13 mouse cellular contexts compared by ENCODE assay signal in genomic region chr8:121127291-121127701, GRCm38 (mm10). TPM values are rescaled to one million over a fixed set of nuclear protein-coding genes. Genes with fewer than 3 reads are reported as not detected.
DNase-seq lines count a peak whose midpoint lies in the region; ATAC-seq lines count a peak whose summit lies in the region.
"Had no signal": no experiment of that assay in that cellular context is flagged by ENCODE, and none has a peak within 500 bp of the region (broad histone marks: within the 10 kb centered on the region; RNA-seq: fewer than 3 reads in every experiment).

No protein-coding gene starts in this region.

- H3K36me3 ChIP-seq in kidney, embryonic 15.5 days = peaks cover 13% of the 10 kb centered on the region
- H3K36me3 ChIP-seq in embryonic facial prominence, embryonic 12.5 days = 0 out of 2 replicates have a peak, but pooled peaks cover 3% of the 10 kb centered on the region
- H3K36me3 ChIP-seq: liver, embryonic 13.5 days had no signal

- WGBS in kidney, embryonic 15.5 days = 21% methylated on average over 11 of the region's 11 CpGs
- 4% methylated on average over 11 of the region's 11 CpGs for WGBS in embryonic facial prominence, embryonic 12.5 days

- no peaks in the 10 kb centered on the region for H3K9me3 ChIP-seq in kidney, embryonic 15.5 days (replicated peaks)
- H3K9me3 ChIP-seq in embryonic facial prominence, embryonic 12.5 days = no peaks in the 10 kb centered on the region
- H3K9me3 ChIP-seq: liver, embryonic 13.5 days had no signal

- DNase-seq in embryo, embryonic 11 days = peak; percentile 48
- no peak for DNase-seq in embryo, embryonic 10 days (ENCODE audit: low spot score)
- DNase-seq in kidney, adult 8-10 months = no peak
- DNase-seq in lung, postnatal 14 days = peak; percentile 43
- DNase-seq in urinary bladder, postnatal 25 days (ENCODE audit: low spot score) = no peak
- no peak for DNase-seq in adrenal gland, adult 8-10 months
- DNase-seq: cerebellum, adult 9-11 months; gastrocnemius, postnatal 36 days; liver, embryonic 13.5 days; thymus, adult 2 months had no signal

- peaks cover 78% of the 10 kb centered on the region for H3K4me1 ChIP-seq in kidney, embryonic 15.5 days
- peaks cover 46% of the 10 kb centered on the region for H3K4me1 ChIP-seq in embryonic facial prominence, embryonic 12.5 days

- H3K9ac ChIP-seq in kidney, embryonic 15.5 days = no peak overlapping the region; the same call in 1 of the 2 replicates
- no peak overlapping the region for H3K9ac ChIP-seq in embryonic facial prominence, embryonic 12.5 days
- H3K9ac ChIP-seq: liver, embryonic 13.5 days had no signal

- peaks cover 78% of the 10 kb centered on the region for H3K27me3 ChIP-seq in kidney, embryonic 15.5 days
- H3K27me3 ChIP-seq in embryonic facial prominence, embryonic 12.5 days = peaks cover 81% of the 10 kb centered on the region

- peak overlapping the region; percentile 70 for H3K27ac ChIP-seq in kidney, embryonic 15.5 days
- H3K27ac ChIP-seq in embryonic facial prominence, embryonic 12.5 days = peak overlapping the region; percentile 30; the same call in 1 of the 2 replicates
- H3K27ac ChIP-seq: liver, embryonic 13.5 days had no signal

- peak overlapping the region; percentile 43 for H3K4me3 ChIP-seq in kidney, embryonic 15.5 days (replicated peaks)
- no peak overlapping the region for H3K4me3 ChIP-seq in embryonic facial prominence, embryonic 12.5 days
- H3K4me3 ChIP-seq: liver, embryonic 13.5 days had no signal

- ATAC-seq in kidney, embryonic 15.5 days (replicated peaks; ENCODE audit: low FRiP score) = no peak
- no peak for ATAC-seq in embryonic facial prominence, embryonic 12.5 days (ENCODE audit: insufficient number of reproducible peaks, insufficient read depth, low FRiP score, low TSS enrichment)

- H3K4me2 ChIP-seq in kidney, embryonic 15.5 days = peak overlapping the region; percentile 64
- H3K4me2 ChIP-seq in embryonic facial prominence, embryonic 12.5 days (replicated peaks) = peak overlapping the region; percentile 52; the same call in 1 of the 2 replicates

RNA-seq across cellular contexts. Expression of gene Foxl1, which starts 0.4 kb away (rescaled TPM):
- 6.7 and 6.9 TPM in 2 replicates for polyA plus RNA-seq in kidney, embryonic 15.5 days (2015; fragmentation: Nextera tagmentation; extraction: Ambion mirVana)
- 4.6 and 5.2 TPM in 2 replicates for polyA plus RNA-seq in embryonic facial prominence, embryonic 12.5 days (2016; fragmentation: Nextera tagmentation; extraction: Ambion mirVana)
- total RNA-seq in adrenal gland, adult 8-10 months (2022) = under 1 TPM; 0.24 to 0.78 (median 0.54) TPM
- total RNA-seq: gastrocnemius, postnatal 36 days had no signal
- polyA plus RNA-seq: spleen, adult 2 months had no signal

RNA-seq across cellular contexts. Expression of gene Foxc2, which starts 11.3 kb away (rescaled TPM):
- polyA plus RNA-seq in kidney, embryonic 15.5 days (2015; fragmentation: Nextera tagmentation; extraction: Ambion mirVana) = 40.8 and 42.3 TPM in 2 replicates
- 26.8 and 29.8 TPM in 2 replicates for polyA plus RNA-seq in embryonic facial prominence, embryonic 12.5 days (2016; fragmentation: Nextera tagmentation; extraction: Ambion mirVana)
- total RNA-seq in adrenal gland, adult 8-10 months (2022) = 1 to 10 TPM; 3.9 to 5.9 (median 5.1) TPM

RNA-seq across cellular contexts. Expression of gene Mthfsd, which starts 19.1 kb away (rescaled TPM):
- 65.5 and 67.1 TPM in 2 replicates for polyA plus RNA-seq in kidney, embryonic 15.5 days (2015; fragmentation: Nextera tagmentation; extraction: Ambion mirVana)
- 66.9 and 75.0 TPM in 2 replicates for polyA plus RNA-seq in embryonic facial prominence, embryonic 12.5 days (2016; fragmentation: Nextera tagmentation; extraction: Ambion mirVana)
- total RNA-seq in adrenal gland, adult 8-10 months (2022) = 10 to 100 TPM; 35.0 to 59.1 (median 47.1) TPM

RNA-seq across cellular contexts. Expression of gene Foxf1, which starts 43.1 kb away (rescaled TPM):
- 1.6 and 5.2 TPM in 2 replicates for polyA plus RNA-seq in kidney, embryonic 15.5 days (2015; fragmentation: Nextera tagmentation; extraction: Ambion mirVana)
- polyA plus RNA-seq in embryonic facial prominence, embryonic 12.5 days (2016; fragmentation: Nextera tagmentation; extraction: Ambion mirVana) = 35.0 and 35.9 TPM in 2 replicates
- total RNA-seq in adrenal gland, adult 8-10 months (2022) = under 1 TPM; 0.17 to 0.46 (median 0.29) TPM
- total RNA-seq: gastrocnemius, postnatal 36 days had no signal

Comparison
In these comparisons a context has a peak if more than half of its experiments do, and no peak if none do; other contexts are left out.
1. DNase-seq: peak in embryo, embryonic 11 days (single experiment) and lung, postnatal 14 days (single experiment); none in embryo, embryonic 10 days (single experiment), kidney, adult 8-10 months (0 of 2), urinary bladder, postnatal 25 days (single experiment) and adrenal gland, adult 8-10 months (single experiment).